Mouse (Mus musculus): ENCODE results near the gene Srcin1.

Gene Srcin1

GRCm38 (mm10) chr11:97576136-97576906 is at the start of gene Srcin1:
Srcin1 (minus strand) TSS chr11:97576186.
- no peak for DNase-seq

- no peak for DNase-seq
Measured at GRCm38 (mm10) chr11:97625551-97625950, 49.6 kb upstream of the Srcin1 start.

- DNase-seq: no peak
Measured at GRCm38 (mm10) chr11:97623166-97623565, 47.2 kb upstream of the Srcin1 start.

- peak; percentile 27 to 36 for DNase-seq
Measured at GRCm38 (mm10) chr11:97622440-97622839, 46.5 kb upstream of the Srcin1 start.

- no peak for DNase-seq
Measured at GRCm38 (mm10) chr11:97619391-97619795, 43.4 kb upstream of the Srcin1 start.

GRCm38 (mm10) chr11:97618368-97618767 is 42.4 kb upstream of the Srcin1 start:
- no peak for DNase-seq

GRCm38 (mm10) chr11:97615276-97615675 is 39.3 kb upstream of the Srcin1 start:
- no peak for DNase-seq

GRCm38 (mm10) chr11:97611076-97611475 is 35.1 kb upstream of the Srcin1 start:
- DNase-seq: no peak

- DNase-seq: no peak
Measured at GRCm38 (mm10) chr11:97609743-97610142, 33.8 kb upstream of the Srcin1 start.

- no peak for DNase-seq
Measured at GRCm38 (mm10) chr11:97608933-97609332, 32.9 kb upstream of the Srcin1 start.

- no peak for DNase-seq
Measured at GRCm38 (mm10) chr11:97607056-97607725, 31.2 kb upstream of the Srcin1 start.

- no peak for DNase-seq
Measured at GRCm38 (mm10) chr11:97603891-97604290, 27.9 kb upstream of the Srcin1 start.

GRCm38 (mm10) chr11:97602223-97602622 is 26.2 kb upstream of the Srcin1 start:
- no peak for DNase-seq

- DNase-seq: no peak
Measured at GRCm38 (mm10) chr11:97599104-97599503, 23.1 kb upstream of the Srcin1 start.

GRCm38 (mm10) chr11:97597945-97598691 is 22.1 kb upstream of the Srcin1 start:
- DNase-seq: no peak

GRCm38 (mm10) chr11:97594136-97594535 is 18.1 kb upstream of the Srcin1 start:
- no peak for DNase-seq

GRCm38 (mm10) chr11:97591910-97592309 is 15.9 kb upstream of the Srcin1 start:
- DNase-seq: no peak

GRCm38 (mm10) chr11:97590227-97590960 is 14.4 kb upstream of the Srcin1 start:
- no peak for DNase-seq

GRCm38 (mm10) chr11:97589216-97589615 is 13.2 kb upstream of the Srcin1 start:
- no peak for DNase-seq

- DNase-seq: no peak
Measured at GRCm38 (mm10) chr11:97585932-97586331, 9.9 kb upstream of the Srcin1 start.

GRCm38 (mm10) chr11:97584476-97584875 is 8.5 kb upstream of the Srcin1 start:
- no peak for DNase-seq

- DNase-seq: no peak
Measured at GRCm38 (mm10) chr11:97579088-97579857, 3.3 kb upstream of the Srcin1 start.
